Mouse (Mus musculus) cerebellum, adult 11-12 months (tissue): ENCODE results near the gene Kctd19.

ENCODE experiments used
- DNase-seq: peaks from one replicate; pipeline ENCODE4 v3.0.0; 2022

Gene Kctd19

DNA sequence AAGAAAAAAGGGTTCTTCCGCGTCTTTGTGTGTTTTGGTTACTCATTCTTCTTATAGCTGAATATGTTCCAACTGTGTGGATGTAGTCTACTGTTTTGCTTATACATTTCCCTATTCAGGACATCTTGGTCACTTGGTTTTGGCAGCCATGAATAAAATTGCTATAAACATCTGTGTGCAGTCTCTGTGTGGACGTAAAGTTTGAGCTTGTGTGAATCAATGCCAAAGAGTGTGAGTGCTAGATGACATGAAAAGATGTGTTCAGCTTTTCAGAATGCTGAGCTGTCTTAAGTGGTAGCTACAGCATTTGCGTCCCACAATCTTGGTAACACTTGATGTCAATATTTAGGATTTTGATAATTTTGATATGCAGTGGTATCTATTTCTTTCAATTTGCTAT lies 6.5 kb upstream of the Kctd19 start:
- no peak for DNase-seq

DNA sequence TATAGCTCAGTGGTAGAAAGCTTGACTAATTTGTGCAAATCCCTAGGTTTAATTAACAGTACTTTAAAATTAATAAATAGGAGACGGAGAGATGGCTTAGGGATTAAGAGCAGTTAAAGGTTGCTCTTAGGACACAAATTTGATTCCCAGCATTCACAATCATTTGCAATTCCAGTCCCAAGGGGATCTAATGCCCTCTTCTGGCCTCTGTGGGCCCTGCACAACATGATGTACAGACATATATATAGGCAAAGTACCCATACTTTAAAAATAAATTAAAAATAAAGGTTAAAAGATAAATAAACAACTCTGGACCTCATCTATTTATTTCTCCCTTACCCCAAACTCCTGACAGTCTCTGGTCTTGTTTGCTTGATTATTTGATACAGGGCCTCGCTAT lies 5.7 kb upstream of the Kctd19 start:
- no peak for DNase-seq

DNA sequence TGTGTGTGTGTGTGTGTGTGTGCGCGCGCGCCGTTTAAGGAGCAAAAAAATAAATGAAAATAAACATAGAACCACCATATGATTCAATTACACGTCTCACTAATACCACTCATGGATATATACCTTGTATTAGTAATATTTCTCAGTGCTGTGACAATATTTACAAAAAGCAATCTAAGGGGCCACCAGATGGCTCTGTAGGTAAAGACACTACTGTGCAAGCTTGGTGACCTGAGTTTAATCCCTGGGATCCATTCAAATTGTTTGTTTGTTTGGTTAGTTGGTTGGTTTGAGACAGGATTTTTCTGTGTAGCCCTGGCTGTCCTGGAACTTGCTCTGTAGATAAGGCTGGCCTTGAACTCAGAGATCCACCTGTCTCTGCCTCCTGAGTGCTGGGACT lies 3.4 kb downstream of the Kctd19 start:
- DNase-seq: no peak

DNA sequence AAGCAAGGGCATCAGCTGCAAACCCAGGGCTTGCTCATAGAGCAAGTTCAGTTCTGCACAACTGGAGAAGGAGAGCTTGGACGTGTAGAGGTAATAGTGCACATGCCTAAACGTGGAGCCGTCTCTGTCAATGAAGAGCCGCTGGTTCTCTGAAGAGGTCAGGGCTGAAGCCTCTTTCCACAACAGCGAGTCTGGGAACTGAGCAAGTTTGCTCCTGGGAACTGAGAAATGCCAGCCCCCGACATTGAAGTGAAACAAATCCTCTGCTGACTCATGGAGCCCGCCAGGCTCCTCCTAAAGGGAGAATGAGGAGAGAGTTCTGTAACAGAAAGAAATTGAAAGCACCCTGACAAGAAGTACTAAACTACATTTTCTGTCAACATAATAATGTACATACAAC lies 5.0 kb downstream of the Kctd19 start:
- DNase-seq: no peak

DNA sequence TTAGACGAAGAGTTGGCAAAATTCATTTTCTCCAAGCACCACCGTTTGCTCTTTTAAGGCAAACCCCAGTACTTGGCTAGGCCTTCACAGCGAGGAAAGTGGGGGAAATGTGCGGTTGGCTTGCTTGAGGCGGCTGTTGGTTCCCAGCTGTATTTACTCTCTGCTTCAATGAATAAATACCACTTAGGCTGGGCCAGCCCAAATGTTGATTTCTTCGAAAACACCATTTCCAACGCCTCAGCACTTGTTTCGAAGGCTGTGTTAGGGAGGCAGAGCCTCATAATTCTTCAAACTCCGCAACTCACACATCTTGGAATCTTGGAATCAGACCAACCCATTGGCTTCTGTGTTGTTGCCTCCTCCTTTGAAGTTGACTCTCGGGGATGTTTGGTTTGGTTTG lies 6.9 kb downstream of the Kctd19 start:
- DNase-seq: no peak

DNA sequence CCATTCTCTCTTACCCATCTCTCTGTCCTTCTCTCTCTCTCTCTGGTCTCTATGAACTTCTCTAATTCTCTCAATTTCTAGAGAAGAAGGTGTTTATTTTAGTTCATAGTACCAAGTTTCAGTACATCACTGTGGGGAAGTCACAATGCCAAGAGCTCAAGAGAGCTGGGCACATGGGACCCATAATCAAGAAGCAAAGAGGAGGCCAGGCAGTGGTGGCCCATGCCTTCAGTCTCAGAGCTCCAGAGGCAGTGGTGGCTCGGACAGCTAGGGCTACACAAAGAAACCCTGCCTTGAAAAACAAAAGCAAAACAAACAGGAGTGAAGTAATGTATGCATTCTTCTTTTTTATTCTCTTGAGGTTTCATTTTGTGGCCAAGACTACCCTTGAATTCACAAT lies 8.8 kb downstream of the Kctd19 start:
- no peak for DNase-seq

DNA sequence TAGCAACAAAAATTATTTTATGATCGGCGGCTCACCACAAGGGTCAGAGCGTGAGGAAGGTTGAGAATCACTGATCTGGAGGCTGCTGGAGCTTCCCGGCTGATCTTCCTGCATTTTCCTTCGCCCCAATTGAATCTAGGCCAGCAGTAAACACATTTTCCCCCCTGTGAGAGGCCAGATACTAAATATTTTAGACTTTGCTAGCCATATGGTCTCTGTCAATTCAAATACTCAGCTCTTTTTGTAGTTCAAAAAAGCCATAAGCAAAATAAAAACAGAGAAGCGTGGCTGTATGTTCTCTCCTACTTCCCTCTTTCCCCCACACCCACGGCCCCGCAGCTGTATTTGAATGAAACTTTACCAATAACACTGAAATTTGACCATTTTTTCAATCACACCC lies 9.8 kb downstream of the Kctd19 start:
- DNase-seq: peak; percentile 39

DNA sequence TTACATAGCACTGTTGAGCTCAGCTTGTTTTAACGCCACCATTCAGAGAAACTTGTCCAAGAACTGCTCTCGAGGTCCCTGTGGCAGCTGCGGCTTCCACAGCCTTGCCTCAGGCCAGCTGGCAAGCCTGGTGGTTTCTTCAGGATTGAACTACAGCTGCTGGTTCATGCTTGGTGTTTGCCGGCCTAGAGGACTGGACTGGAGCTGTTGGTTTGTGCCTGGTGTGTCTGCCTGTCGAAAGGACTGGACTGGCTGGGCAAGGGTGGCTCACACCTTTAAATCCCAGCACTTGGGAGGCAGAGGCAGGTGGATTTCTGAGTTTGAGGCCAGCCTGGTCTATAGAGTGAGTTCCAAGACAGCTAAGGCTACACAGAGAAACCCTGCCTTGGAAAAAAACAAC lies 13.3 kb downstream of the Kctd19 start:
- DNase-seq: no peak

DNA sequence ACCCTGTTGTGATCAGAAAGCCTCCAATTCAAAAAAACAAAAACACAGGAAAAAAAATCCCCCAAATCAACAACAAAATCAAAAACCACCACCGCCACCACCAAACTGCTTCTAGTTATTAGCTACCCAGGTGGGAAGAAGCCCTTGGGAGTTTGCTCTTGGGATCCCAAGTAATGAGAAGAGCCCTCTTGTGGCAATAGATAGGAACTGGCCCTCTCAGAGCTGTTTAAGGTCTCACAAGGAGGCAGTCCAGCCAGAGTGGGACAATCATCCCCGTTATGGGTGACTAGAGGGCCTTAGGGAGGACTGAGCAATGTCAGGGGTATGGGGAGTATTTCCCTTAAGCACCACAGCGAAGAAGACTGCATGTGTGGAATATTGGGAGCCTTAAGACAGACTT lies 15.6 kb downstream of the Kctd19 start:
- DNase-seq: peak; percentile 48

DNA sequence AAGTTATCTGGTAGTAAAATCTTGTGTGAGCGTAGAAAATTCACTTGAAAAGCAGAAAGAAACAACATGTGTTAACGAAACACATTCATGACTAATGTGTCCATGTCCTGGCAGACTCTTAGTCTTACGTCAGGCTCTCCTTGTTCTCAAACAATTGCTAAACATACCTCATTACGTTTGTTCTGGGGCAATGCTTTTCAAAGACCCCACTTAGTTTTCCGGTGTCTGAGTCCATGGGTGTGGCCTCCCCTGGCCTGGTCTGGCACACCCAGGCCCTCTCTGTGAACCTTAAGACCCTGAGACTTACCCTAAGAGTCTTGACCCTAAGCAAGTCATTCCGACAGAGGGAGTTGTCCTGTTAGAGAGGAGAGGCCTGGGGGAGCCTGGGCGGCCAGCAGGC lies 19.4 kb downstream of the Kctd19 start:
- no peak for DNase-seq

DNA sequence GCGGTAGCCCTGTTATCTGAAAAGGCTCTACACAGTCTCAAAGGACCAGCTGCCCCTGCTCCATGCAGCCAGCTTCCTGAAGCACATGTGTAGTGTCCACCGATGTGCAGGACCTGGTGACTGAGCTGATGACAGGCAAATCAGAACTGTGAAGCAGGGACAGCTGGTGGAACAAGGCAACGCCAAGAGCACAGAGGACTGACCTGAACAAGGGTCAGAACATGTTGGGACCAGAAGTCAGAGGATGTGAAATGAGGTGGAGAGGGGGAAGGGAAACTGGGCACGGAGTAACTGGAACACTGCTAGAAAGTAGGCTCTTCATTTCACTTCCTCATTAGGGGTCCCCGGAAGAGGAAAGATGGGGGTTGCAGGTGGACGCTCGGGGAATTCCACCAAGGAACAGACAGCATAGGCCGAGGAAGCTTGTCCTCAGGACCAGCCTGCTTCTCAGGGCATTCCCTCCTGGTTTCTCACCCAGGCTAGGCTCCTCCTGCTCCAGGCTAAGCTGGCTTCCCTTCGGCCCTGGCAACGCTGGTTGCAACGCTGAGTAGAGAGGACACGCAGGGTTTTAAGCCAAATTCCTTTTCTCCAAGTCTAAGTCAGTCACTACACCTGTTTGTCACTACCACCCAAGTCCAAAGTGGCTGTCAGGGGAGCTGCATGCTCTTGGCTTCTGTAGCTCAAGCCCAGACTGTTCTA lies 20.1 kb downstream of the Kctd19 start:
- no peak for DNase-seq

DNA sequence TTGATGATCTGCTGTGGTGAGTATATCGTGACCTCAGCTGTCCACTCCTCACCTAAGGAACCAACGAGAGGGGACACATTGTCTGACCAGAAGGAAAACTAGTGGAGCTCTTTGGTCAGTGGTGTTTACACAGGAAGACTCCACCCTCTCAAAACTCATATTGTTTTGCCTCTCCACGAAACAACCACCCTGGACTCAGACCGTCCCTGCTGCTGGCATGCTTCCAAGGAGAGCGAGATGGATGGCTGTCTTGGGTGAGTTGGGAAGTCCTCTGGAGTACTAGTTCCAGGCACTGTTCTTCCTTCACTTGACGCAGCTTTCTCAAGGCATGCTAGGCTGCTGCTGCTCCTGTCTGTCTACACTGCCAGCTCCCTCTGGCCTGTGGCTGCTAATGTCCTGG lies 24.2 kb downstream of the Kctd19 start:
- DNase-seq: no peak

DNA sequence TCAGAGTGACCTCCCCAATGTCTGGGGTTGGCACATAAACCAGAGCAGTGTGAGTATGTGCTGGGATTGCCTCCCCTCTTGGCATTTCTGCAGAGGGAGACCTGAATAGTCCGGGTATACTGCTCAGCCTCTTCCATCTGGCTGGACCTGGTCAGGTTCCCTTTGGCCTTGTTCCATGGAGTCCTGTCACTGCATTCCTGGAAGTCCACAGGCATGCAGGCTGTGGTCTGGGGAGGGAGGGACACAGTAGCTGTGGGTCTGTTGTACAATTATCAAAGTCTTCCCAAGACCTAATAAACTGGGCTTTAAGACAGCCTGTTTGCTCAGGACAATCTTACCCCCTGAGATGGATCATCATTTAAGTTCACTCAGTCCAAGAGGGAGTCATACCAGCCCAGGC lies 26.2 kb downstream of the Kctd19 start:
- DNase-seq: no peak

DNA sequence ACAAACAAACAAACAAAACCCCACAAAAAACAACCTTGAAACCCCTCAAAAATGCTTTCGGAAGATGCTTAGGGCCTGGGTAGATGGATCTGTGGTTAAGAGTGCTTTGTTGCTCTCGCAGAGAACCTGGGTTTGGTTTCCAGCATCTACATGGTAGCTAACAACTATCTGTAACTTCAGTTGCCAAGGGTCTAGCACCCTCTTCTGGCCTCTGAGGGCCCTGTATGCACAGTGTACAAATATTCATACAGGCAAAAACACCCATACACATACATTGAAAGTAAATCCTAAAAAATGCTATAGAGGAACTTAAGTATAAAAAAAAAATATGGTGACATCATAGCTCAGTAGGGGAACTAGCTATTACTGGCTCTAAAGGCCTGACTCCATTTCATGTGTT lies 29.2 kb downstream of the Kctd19 start:
- no peak for DNase-seq

DNA sequence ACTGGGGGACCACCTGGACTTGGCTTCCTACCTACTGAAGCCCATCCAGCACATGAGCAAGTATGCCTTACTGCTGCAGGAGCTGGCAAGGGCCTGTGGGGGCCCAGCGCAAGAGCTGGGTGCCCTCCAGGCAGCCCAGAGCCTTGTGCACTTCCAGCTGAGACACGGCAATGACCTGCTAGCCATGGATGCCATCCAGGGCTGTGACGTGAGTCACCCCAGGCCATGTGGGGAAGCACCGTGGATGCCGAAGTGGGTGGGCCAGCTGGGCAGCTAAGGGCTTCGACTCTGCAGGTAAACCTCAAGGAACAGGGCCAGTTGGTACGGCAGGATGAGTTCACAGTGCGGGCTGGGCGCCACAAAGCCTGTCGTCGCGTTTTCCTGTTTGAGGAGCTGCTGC lies 33.0 kb downstream of the Kctd19 start:
- no peak for DNase-seq

DNA sequence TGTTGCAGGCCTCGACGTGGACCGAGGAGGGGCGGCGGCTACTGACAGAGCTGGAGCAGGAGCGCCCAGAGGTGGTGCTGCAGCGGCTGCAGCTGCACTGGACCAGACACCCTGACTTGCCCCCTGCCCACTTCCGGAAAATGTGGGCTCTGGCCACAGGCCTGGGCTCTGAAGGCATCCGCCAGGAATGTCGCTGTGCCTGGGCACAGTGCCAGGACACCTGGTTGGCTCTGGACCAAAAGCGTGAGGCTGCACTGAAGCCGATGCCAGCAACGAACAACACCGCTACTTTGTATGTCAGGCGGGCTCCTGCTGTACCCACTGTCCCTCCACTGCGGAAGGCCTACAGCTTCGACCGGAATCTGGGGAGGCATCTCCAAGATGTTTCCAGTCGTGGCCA lies 34.6 kb downstream of the Kctd19 start:
- no peak for DNase-seq

DNA sequence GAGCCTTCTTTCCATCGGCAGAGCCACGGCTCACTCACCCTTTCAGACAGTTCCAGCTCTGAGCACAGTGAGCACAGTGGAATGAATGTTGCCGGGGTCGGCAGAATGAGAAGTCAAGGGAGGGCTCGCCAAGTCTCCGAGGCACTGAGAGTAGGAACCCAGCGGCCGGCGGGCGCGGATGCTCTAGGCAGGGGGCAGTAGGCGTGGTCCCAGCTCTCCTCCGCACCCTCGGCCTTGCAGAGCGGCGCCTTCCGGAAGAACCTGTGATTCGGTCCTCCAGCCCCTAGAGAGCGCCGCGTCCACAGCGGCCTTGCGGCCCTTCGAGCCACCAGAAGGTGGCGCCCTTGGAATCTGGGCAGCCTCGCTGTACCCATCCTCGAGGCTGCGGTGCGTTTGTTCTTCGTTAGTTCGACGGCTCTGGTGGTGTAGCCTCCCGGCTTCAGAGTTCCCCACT lies 38.8 kb downstream of the Kctd19 start:
- no peak for DNase-seq

DNA sequence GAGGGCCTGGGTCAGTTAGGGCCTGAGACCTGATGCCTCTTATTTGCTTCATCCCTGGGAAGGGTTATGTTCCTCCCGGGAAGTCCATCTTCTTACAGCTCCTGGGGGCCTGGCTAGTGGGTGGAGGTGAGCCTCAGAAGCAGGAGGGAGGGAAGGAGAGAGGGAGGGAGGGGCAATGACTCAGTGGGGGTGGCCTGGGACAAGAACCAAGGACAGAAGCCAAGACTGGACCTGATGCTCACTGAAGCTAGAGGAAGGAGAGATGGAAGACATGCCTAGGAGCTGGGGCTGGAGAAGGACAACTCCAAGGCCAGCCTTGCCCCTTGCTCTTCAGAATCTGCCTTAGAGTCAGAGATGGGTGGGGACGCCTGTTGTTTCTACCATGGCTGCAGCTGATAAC lies 40.3 kb downstream of the Kctd19 start, which contains the start of gene Plekhg4:
Gene Plekhg4, plus strand, starts transcription at position 243 of the 400 bp plus-strand sequence.
- DNase-seq: no peak

DNA sequence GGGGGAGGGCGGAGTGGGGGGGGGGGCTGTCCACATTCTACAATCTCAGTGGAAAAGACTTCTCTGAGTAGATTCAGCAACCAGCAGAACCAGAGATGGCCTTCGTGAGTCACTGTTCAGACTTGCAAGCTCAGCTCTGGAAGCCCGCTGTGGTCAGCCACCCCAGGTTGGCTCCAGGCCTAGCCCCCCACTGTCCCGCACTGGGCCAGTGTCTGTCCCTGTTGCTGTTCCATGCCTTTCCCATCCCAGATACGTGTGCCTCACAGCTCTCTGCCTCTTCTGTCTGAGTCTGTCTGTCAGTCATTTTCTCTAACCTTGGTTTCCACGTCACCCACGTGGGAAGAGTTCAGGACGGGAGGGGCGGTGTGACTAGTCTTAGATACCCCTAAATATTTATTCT lies 40.8 kb downstream of the Kctd19 start:
- peak; percentile 52 for DNase-seq

DNA sequence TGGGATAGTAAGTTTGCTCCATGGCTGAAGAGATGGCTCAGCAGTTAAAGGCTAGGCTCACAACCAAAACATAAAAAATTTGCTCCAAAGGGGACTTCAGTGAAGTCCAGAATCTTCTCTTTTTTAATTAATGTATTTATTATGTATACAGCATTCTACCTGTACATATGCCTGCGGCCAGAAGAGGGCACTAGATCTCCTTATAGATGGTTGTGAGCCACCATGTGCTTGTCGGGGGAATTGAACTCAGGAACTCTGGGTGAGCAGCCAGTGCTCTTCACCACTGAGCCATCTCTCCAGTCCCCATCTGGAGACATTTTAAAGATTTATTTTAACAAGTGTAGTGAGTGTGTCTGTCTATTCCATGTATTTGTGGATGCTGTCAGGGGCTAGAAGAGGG lies 46.2 kb downstream of the Kctd19 start:
- no peak for DNase-seq

DNA sequence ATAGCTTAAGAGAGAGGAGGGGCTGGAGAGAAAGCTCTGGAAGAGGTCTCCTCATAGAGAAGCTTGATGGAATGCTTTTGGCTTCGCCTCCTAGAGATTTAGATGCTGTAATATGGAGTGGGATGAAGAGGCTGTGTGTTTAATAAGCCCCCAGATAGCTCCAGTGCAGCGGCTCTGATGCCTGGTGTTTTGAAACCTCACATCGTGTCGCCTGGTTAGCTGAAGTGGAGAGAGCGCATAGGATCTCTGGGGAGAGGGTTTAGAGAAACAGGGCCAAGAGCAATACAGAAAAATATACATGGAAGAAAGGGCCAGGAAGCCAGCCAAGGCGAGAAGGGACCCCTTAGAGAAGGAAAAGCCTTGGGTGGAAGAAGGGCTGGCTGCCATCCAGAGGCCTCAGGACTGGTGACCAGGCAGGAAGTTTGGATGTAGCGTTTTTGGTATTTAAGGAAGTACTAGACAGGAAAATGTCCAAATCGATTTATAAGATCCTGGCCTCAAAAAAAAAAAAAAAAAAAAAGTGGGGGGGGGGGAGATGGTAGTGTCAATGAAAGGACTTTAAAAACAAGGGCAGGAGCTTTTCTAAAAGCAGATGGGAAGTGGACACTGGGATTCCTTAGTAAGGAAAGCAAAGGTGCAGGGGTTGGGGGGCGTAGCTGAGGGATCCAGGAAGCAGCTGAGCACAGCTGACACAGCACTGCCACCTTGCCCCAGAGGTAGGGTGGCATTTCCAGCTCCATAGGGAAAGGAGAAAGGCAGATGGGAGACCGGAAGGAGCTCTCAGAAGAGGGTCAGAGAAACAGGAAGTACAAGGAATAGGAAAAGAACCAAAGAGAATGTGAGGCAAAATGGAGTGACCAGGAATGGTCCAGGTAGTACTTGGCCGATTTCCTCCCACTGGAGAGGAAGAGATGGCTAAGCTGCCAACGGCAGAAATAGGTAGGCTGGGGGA lies 51.3 kb downstream of the Kctd19 start:
- DNase-seq: no peak

DNA sequence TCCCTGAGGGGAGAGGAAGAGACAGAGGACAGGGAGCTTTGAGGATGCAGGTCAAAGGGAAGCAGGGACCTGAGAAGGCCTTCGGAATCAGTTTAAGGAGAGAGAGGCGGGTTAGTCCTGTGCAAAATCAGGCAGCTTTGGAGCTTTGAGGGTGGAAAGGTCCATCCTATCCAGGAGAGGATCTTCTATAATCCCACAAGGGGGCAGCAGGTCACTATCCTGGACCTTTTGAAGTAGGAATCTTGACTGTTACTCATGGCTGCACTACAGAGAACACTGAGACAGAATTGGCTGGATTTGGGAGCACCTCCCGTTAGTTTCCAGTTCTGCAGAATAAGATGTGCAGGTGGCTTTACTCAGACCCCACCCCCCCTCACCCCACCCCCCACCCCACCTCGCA lies 53.7 kb downstream of the Kctd19 start:
- no peak for DNase-seq

DNA sequence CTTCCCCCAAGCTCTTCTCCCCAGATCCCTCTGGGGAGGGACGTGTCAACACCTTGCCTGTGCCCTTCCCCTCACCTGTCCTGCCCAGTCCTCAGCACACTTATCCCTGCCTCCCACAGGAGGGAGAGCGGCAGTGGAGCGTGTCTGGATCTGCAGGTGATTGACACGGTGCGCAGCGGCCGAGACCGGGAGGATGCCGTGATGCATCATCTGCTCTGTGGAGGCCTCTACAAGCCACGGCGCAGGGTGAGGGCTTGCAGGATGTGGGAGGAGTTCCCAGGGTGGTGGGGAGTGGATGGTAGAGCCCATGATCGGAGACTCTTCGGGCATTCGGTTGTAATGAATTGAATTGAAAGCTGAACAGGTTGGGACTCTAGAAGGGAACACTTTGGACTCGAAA lies 54.1 kb downstream of the Kctd19 start:
- DNase-seq: no peak

DNA sequence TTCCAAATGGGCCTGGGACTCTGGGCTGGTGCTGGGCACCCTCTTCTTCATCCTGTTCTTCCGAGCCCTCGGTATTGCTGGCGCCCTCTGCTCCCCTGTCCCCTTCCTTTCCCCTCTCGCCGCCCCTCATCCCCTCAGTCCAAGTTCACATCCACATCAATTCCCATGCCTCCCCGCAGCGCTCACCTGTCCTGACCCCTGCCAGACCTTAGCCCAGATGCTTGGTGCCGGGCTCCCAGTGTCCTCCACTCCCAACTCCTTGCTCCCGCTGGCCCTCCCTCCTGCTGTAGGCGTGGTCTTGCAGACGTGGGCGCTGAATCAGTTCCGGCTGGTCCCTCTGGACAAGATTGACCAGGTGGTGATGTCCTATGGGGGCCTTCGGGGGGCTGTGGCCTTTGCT lies 56.6 kb downstream of the Kctd19 start:
- peak; percentile 26 for DNase-seq
